ENCODE assay signal across 25 mouse cellular contexts in the genomic region with DNA sequence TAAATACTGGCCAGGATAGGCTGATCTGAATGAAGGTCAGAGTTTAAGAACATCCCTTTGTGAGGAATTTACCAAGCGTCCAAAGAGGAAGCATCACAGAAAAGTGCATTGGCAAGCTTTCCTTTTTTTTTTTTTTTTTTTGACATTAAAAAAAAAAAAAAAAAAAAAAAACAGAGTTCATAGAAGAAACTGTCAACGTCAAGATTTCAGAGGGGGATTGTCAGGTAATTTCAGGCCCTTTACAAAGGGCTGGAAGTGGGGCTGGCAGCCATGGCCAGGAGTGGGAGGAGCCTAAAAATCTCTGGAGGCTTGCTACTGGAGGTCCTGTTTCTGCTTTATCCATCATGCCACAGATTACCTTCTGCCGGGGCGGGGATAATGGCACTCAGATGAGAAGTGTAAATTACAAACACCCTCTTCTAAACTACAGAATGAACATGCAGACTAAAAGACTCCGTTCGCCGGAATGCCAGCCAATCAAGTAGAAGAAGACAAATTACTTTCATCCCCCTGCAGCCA. TPM values are rescaled to one million over a fixed set of nuclear protein-coding genes. Genes with fewer than 3 reads are reported as not detected.
DNase-seq lines count a peak whose midpoint lies in the region; ATAC-seq and TF ChIP-seq lines count a peak whose summit lies in the region.
"Had no signal": no experiment of that assay in that cellular context is flagged by ENCODE, and none has a peak within 500 bp of the region (broad histone marks: within the 10 kb centered on the region; RNA-seq: fewer than 3 reads in every experiment).

No protein-coding gene starts in this region.

- H3K27me3 ChIP-seq in heart, adult 2 months (ENCODE audit: control insufficient read depth, insufficient read depth, low read length) = no peaks in the 10 kb centered on the region
- H3K27me3 ChIP-seq in MEL (ENCODE audit: control insufficient read depth in 1 of 2, insufficient read depth in 2 of 2, low read length in 2 of 2) = peaks cover 1 to 5% of the 10 kb centered on the region in 2 experiments; a peak in 2 of 4 replicates
- H3K27me3 ChIP-seq in limb, embryonic 13.5 days = no peaks in the 10 kb centered on the region
- no peaks in the 10 kb centered on the region for H3K27me3 ChIP-seq in neural tube, embryonic 15.5 days (replicated peaks)
- H3K27me3 ChIP-seq: embryonic facial prominence, embryonic 12.5 days; forebrain, embryonic 13.5 days; heart, embryonic 12.5 days; hindbrain, embryonic 15.5 days; megakaryocyte, embryonic 14.5 days; neural tube, embryonic 12.5 days had no signal

- DNase-seq in heart, adult 2 months = peak in 1 of 2 experiments; percentile 24
- no peak for DNase-seq in heart, postnatal 36 days
- peak; percentile 14 to 40 for DNase-seq in kidney, postnatal 25 days
- no peak for DNase-seq in kidney, postnatal 10 days
- peak; percentile 11 for DNase-seq in MEL (ENCODE audit: low read depth, low spot score)
- DNase-seq: B cell, adult 2 months; cerebellum, adult 18-20 months; cerebellum, postnatal 14 days; gastrocnemius, postnatal 36 days; liver, embryonic 13.5 days; lung, adult 2 months; lung, postnatal 14 days; retina, postnatal 1 day; right cerebral cortex, postnatal 4 days; thymus, adult 18-20 months; thymus, postnatal 36 days had no signal

- no peak overlapping the region for H3K9ac ChIP-seq in heart, adult 2 months (ENCODE audit: low read depth, low read length)
- no peak overlapping the region for H3K9ac ChIP-seq in MEL (ENCODE audit: control insufficient read depth, low read depth, low read length, poor library complexity, severe bottlenecking)
- no peak overlapping the region for H3K9ac ChIP-seq in limb, embryonic 13.5 days
- H3K9ac ChIP-seq in neural tube, embryonic 15.5 days (replicated peaks) = no peak overlapping the region
- H3K9ac ChIP-seq: embryonic facial prominence, embryonic 12.5 days; forebrain, embryonic 13.5 days; heart, embryonic 12.5 days; hindbrain, embryonic 15.5 days; liver, embryonic 13.5 days; midbrain, embryonic 15.5 days; neural tube, embryonic 12.5 days had no signal

- no peak for ATAC-seq in limb, embryonic 13.5 days (ENCODE audit: low FRiP score, low read depth)
- no peak for ATAC-seq in neural tube, embryonic 15.5 days (ENCODE audit: low FRiP score)
- ATAC-seq: forebrain, embryonic 13.5 days; midbrain, embryonic 15.5 days had no signal

- peak overlapping the region; percentile 40 for H3K27ac ChIP-seq in heart, adult 2 months
- H3K27ac ChIP-seq in MEL (ENCODE audit: control insufficient read depth, low read depth, low read length) = no peak overlapping the region
- no peak overlapping the region for H3K27ac ChIP-seq in limb, embryonic 13.5 days
- H3K27ac ChIP-seq in neural tube, embryonic 15.5 days (replicated peaks) = no peak overlapping the region
- H3K27ac ChIP-seq: embryonic facial prominence, embryonic 12.5 days; forebrain, embryonic 13.5 days; hindbrain, embryonic 15.5 days; liver, embryonic 13.5 days; midbrain, embryonic 15.5 days; neural tube, embryonic 12.5 days had no signal

- no peak for TF ChIP-seq EP300 in heart, adult 2 months (IDR thresholded peaks at IDR 0.05; ENCODE audit: insufficient read depth, low read depth, low read length)
- no peak for TF ChIP-seq EP300 in MEL (IDR thresholded peaks at IDR 0.05; ENCODE audit: low read depth in 1 of 2, low read length in 2 of 2)

- WGBS in heart, adult 2 months = 35% methylated on average over 7 of the region's 7 CpGs
- WGBS in limb, embryonic 13.5 days = 19% methylated on average over 7 of the region's 7 CpGs
- 54% methylated on average over 7 of the region's 7 CpGs for WGBS in neural tube, embryonic 15.5 days

- peak overlapping the region; percentile 35 for H3K4me2 ChIP-seq in limb, embryonic 13.5 days (replicated peaks)
- no peak overlapping the region for H3K4me2 ChIP-seq in neural tube, embryonic 15.5 days
- H3K4me2 ChIP-seq: embryonic facial prominence, embryonic 12.5 days; forebrain, embryonic 13.5 days; heart, embryonic 12.5 days; hindbrain, embryonic 15.5 days; liver, embryonic 13.5 days; midbrain, embryonic 15.5 days; neural tube, embryonic 12.5 days had no signal

- intact Hi-C loops in heart, adult 2 months (cut with DNase I) = loop anchor here (5.0 kb wide), 1 partner anchor 292 kb away; no protein-coding TSS in a partner anchor
- intact Hi-C loops in heart, postnatal 36 days (cut with DNase I) = loop anchor here (5.0 kb wide), 1 partner anchor 402 kb away; no protein-coding TSS in a partner anchor

- no peak for TF ChIP-seq CTCF in heart, adult 2 months (IDR thresholded peaks at IDR 0.05)
- no peak for TF ChIP-seq CTCF in MEL (IDR thresholded peaks at IDR 0.05 in 2 of 3, conservative IDR thresholded peaks at IDR 0.05 in 1 of 3; ENCODE audit: control insufficient read depth in 1 of 3, insufficient read depth in 1 of 3, low read depth in 2 of 3, low read length in 3 of 3, poor library complexity in 1 of 3, severe bottlenecking in 1 of 3)

- H3K36me3 ChIP-seq in heart, adult 2 months (ENCODE audit: control insufficient read depth, insufficient read depth, low read length) = no peaks in the 10 kb centered on the region; the same call in 1 of the 2 replicates
- peaks cover 0 to 6% of the 10 kb centered on the region in 2 experiments; a peak in 2 of 4 replicates for H3K36me3 ChIP-seq in MEL (ENCODE audit: control insufficient read depth in 1 of 2, insufficient read depth in 2 of 2, low read length in 2 of 2)
- no peaks in the 10 kb centered on the region for H3K36me3 ChIP-seq in limb, embryonic 13.5 days
- H3K36me3 ChIP-seq in neural tube, embryonic 15.5 days = no peaks in the 10 kb centered on the region
- H3K36me3 ChIP-seq: embryonic facial prominence, embryonic 12.5 days; heart, embryonic 12.5 days; hindbrain, embryonic 15.5 days; liver, embryonic 13.5 days; midbrain, embryonic 15.5 days; neural tube, embryonic 12.5 days had no signal

- peaks cover 2% of the 10 kb centered on the region for H3K4me1 ChIP-seq in heart, adult 2 months (ENCODE audit: control insufficient read depth, insufficient read depth, low read length)
- no peaks in the 10 kb centered on the region for H3K4me1 ChIP-seq in MEL (ENCODE audit: control insufficient read depth in 1 of 2, insufficient read depth in 2 of 2, low read length in 2 of 2)
- peaks cover 4% of the 10 kb centered on the region; the same call in 1 of the 2 replicates for H3K4me1 ChIP-seq in limb, embryonic 13.5 days
- no peaks in the 10 kb centered on the region for H3K4me1 ChIP-seq in neural tube, embryonic 15.5 days
- H3K4me1 ChIP-seq: embryonic facial prominence, embryonic 12.5 days; forebrain, embryonic 13.5 days; midbrain, embryonic 15.5 days had no signal

- no peak for TF ChIP-seq RAD21 in MEL (IDR thresholded peaks at IDR 0.05; ENCODE audit: low read depth, low read length)

- H3K9me3 ChIP-seq in MEL (replicated peaks; ENCODE audit: insufficient read depth, low read length) = no peaks in the 10 kb centered on the region
- H3K9me3 ChIP-seq in limb, embryonic 13.5 days = no peaks in the 10 kb centered on the region; the same call in 1 of the 2 replicates
- no peaks in the 10 kb centered on the region for H3K9me3 ChIP-seq in neural tube, embryonic 15.5 days (replicated peaks)
- H3K9me3 ChIP-seq: embryonic facial prominence, embryonic 12.5 days; forebrain, embryonic 13.5 days; heart, embryonic 12.5 days; hindbrain, embryonic 15.5 days; liver, embryonic 13.5 days; megakaryocyte, embryonic 14.5 days; midbrain, embryonic 15.5 days; neural tube, embryonic 12.5 days had no signal

- H3K79me2 ChIP-seq in heart, adult 2 months (replicated peaks; ENCODE audit: control insufficient read depth, insufficient read depth, low read length) = no peaks in the 10 kb centered on the region
- H3K79me2 ChIP-seq in MEL (ENCODE audit: control insufficient read depth, insufficient read depth, low read length, poor library complexity) = no peaks in the 10 kb centered on the region

- TF ChIP-seq POLR2A in heart, adult 2 months (IDR thresholded peaks at IDR 0.05; ENCODE audit: insufficient read depth, low read depth, low read length) = no peak
- no peak for TF ChIP-seq POLR2A in MEL (IDR thresholded peaks at IDR 0.05; ENCODE audit: control insufficient read depth in 1 of 2, insufficient read depth in 1 of 2, low read depth in 1 of 2, low read length in 2 of 2, poor library complexity in 1 of 2)

- H3K4me3 ChIP-seq in heart, adult 2 months = no peak overlapping the region
- H3K4me3 ChIP-seq in MEL (ENCODE audit: control insufficient read depth in 1 of 2, insufficient read depth in 1 of 2, low read depth in 2 of 2, low read length in 2 of 2) = no peak overlapping the region
- H3K4me3 ChIP-seq in limb, embryonic 13.5 days = no peak overlapping the region
- no peak overlapping the region for H3K4me3 ChIP-seq in neural tube, embryonic 15.5 days (replicated peaks)
- H3K4me3 ChIP-seq: embryonic facial prominence, embryonic 12.5 days; forebrain, embryonic 13.5 days; heart, embryonic 12.5 days; hindbrain, embryonic 15.5 days; liver, embryonic 13.5 days; megakaryocyte, embryonic 14.5 days; midbrain, embryonic 15.5 days; neural tube, embryonic 12.5 days had no signal

TF ChIP-seq in MEL, 35 proteins besides CTCF, POLR2A, EP300 and RAD21:
- TF ChIP-seq MAZ (IDR thresholded peaks at IDR 0.05; ENCODE audit: low read depth, low read length) (no peak), ZNF384 (IDR thresholded peaks at IDR 0.05; ENCODE audit: low read depth, low read length) (peak; percentile 84; the same call in 1 of the 2 replicates)

RNA-seq across cellular contexts. Expression of a gene that starts 9.2 kb away (rescaled TPM):
- total RNA-seq in heart, adult 2 months (2021) = 10 to 100 TPM; 27.3 to 30.1 TPM
- 7.5 and 11.7 TPM in 2 replicates for polyA plus RNA-seq in heart, adult 2 months (2012; rRNA removed)
- 10 to 100 TPM; 33.0 to 35.0 TPM for total RNA-seq in heart, postnatal 36 days (2021)
- 0.39 and 0.98 TPM in 2 replicates for total RNA-seq in MEL (2012; rRNA removed)
- polyA plus RNA-seq in MEL (2012; ENCODE audit: insufficient read depth in 1 of 2, insufficient read length in 2 of 2, low read depth in 1 of 2, low replicate concordance in 2 of 2, missing spikeins in 1 of 2) = 1 to 10 TPM in 1 of 2 experiments, not detected in 1; 1.1 TPM
- polyA plus RNA-seq in limb, embryonic 13.5 days (2015; fragmentation: Nextera tagmentation; extraction: Ambion mirVana) = 6.0 and 6.8 TPM in 2 replicates
- 9.4 and 9.5 TPM in 2 replicates for polyA plus RNA-seq in neural tube, embryonic 15.5 days (2015; fragmentation: Nextera tagmentation; extraction: Ambion mirVana)

Comparison
In these comparisons a context has a peak if more than half of its experiments do, and no peak if none do; other contexts are left out.
1. DNase-seq: peak in kidney, postnatal 25 days (2 of 2) and MEL (single experiment); none in heart, postnatal 36 days (0 of 2) and kidney, postnatal 10 days (single experiment).